Mouse (Mus musculus) spleen, adult 2 months (tissue): ENCODE data around the gene Dcp1b.

Experiments
- CTCF ChIP-seq: fragments of 200-500 bp; IDR thresholded peaks from 2 replicates; pipeline ENCODE4 v1.5.1; 2011; ENCODE audit warnings: mild to moderate bottlenecking, inconsistent platforms; ENCODE audit not compliant: insufficient read depth, insufficient read length, insufficient replicate concordance; ENCODE audit errors: extremely low read depth
- POLR2A ChIP-seq: fragments of 200-500 bp; IDR thresholded peaks from 2 replicates; pipeline ENCODE4 v1.6.1; 2011; ENCODE audit warnings: low read depth, low read length, inconsistent platforms

DNA sequence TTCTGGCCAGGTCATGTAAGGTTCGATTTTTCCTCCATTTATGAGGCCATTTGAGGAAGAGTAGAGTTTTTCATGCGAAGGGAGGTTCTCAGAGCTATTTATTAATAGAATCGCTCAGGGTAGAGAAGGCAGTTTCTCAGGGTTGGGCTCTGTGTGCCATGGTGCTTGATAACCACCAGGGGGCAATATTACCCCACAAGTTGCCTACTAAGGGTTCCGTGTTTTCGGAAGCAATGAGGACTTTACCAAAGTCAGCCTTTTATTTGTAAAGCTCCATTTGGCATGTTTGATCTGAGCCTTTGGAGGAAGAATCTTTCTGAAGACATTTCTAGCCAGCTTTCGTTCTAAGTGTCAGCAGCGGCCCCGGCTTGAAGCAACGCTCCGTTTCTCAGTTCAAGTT is 45.2 kb downstream of the Dcp1b start:
- TF ChIP-seq CTCF (peak; percentile 75; the same call in 1 of the 2 replicates), POLR2A (no peak)
